Mouse (Mus musculus) splenic B cell, adult 2 months (primary cell): ENCODE measurements around the gene Chrm3.
A peak's percentile ranks its signal among the peaks of the same experiment; 100 is the strongest.
"Not testable (repeated sequence)": the region's sequence is repeated elsewhere in the genome, so short reads cannot be mapped to it uniquely, and the experiment has no call there.

Source experiments
- DNase-seq: peaks from one replicate; pipeline ENCODE4 v3.0.0-alpha.2; 2011; ENCODE audit warnings: low read depth, low spot score
- H3K27me3 ChIP-seq: 2 replicates; pipeline ENCODE4 v1.6.1; 2012; ENCODE audit warnings: mild to moderate bottlenecking, low read length, moderate library complexity, mixed read lengths; ENCODE audit not compliant: control insufficient read depth, poor library complexity, insufficient read depth, severe bottlenecking
- H3K36me3 ChIP-seq: 2 replicates; pipeline ENCODE4 v1.6.1; 2012; ENCODE audit warnings: mild to moderate bottlenecking, low read length, moderate library complexity, mixed read lengths; ENCODE audit not compliant: control insufficient read depth, poor library complexity, insufficient read depth, severe bottlenecking

Chrm3 gene

GRCm38 (mm10) chr13:9889954-9890353 is 470.7 kb downstream of the Chrm3 start:
- no peak for DNase-seq
- no peaks in the 10 kb centered on the region for H3K36me3 ChIP-seq
- H3K27me3 ChIP-seq: no peaks in the 10 kb centered on the region; the same call in 1 of the 2 replicates

- Histone ChIP-seq H3K36me3 (no peaks in the 10 kb centered on the region), H3K27me3 (no peaks in the 10 kb centered on the region; the same call in 1 of the 2 replicates)
- DNase-seq: no peak
These were observed 472.4 kb downstream of the Chrm3 start for GRCm38 (mm10) chr13:9888284-9888683.

GRCm38 (mm10) chr13:9887261-9887660 is 473.4 kb downstream of the Chrm3 start:
- Histone ChIP-seq H3K36me3 (no peaks in the 10 kb centered on the region), H3K27me3 (no peaks in the 10 kb centered on the region; the same call in 1 of the 2 replicates)
- no peak for DNase-seq

GRCm38 (mm10) chr13:9886465-9887135 is 474.0 kb downstream of the Chrm3 start:
- no peaks in the 10 kb centered on the region for H3K36me3 ChIP-seq
- no peaks in the 10 kb centered on the region; the same call in 1 of the 2 replicates for H3K27me3 ChIP-seq
- no peak for DNase-seq

GRCm38 (mm10) chr13:9882362-9883282 is 478.0 kb downstream of the Chrm3 start:
- DNase-seq: peak; percentile 73
- no peaks in the 10 kb centered on the region; the same call in 1 of the 2 replicates for H3K27me3 ChIP-seq
- H3K36me3 ChIP-seq: no peaks in the 10 kb centered on the region

- H3K27me3 ChIP-seq: no peaks in the 10 kb centered on the region; the same call in 1 of the 2 replicates
- no peaks in the 10 kb centered on the region for H3K36me3 ChIP-seq
- DNase-seq: no peak
These were observed 478.7 kb downstream of the Chrm3 start for GRCm38 (mm10) chr13:9881930-9882329.

- Histone ChIP-seq H3K36me3 (no peaks in the 10 kb centered on the region), H3K27me3 (no peaks in the 10 kb centered on the region)
- DNase-seq: no peak
These were observed 480.2 kb downstream of the Chrm3 start for GRCm38 (mm10) chr13:9880401-9880800.

- no peak for DNase-seq
These were observed 482.0 kb downstream of the Chrm3 start for GRCm38 (mm10) chr13:9878596-9879010.

GRCm38 (mm10) chr13:9873377-9873776 is 487.3 kb downstream of the Chrm3 start:
- Histone ChIP-seq H3K27me3 (no peaks in the 10 kb centered on the region), H3K36me3 (no peaks in the 10 kb centered on the region)
- peak; percentile 13 for DNase-seq

More at GRCm38 (mm10) chr13:9878596-9879010, 482.0 kb downstream of the Chrm3 start:
- H3K27me3 ChIP-seq: no peaks in the 10 kb centered on the region
- H3K36me3 ChIP-seq: no peaks in the 10 kb centered on the region

GRCm38 (mm10) chr13:9866161-9866560 is 494.5 kb downstream of the Chrm3 start:
- no peaks in the 10 kb centered on the region for H3K36me3 ChIP-seq
- no peaks in the 10 kb centered on the region for H3K27me3 ChIP-seq
- no peak for DNase-seq

- Histone ChIP-seq H3K36me3 (no peaks in the 10 kb centered on the region), H3K27me3 (no peaks in the 10 kb centered on the region)
- no peak for DNase-seq
These were observed 513.1 kb downstream of the Chrm3 start for GRCm38 (mm10) chr13:9847515-9847914.

- Histone ChIP-seq H3K27me3 (no peaks in the 10 kb centered on the region), H3K36me3 (no peaks in the 10 kb centered on the region)
- peak; percentile 72 for DNase-seq
These were observed 513.9 kb downstream of the Chrm3 start for GRCm38 (mm10) chr13:9846543-9847434.

- H3K27me3 ChIP-seq, H3K36me3 ChIP-seq: not testable (repeated sequence)
- peak; percentile 75 for DNase-seq
These were observed 526.4 kb downstream of the Chrm3 start for GRCm38 (mm10) chr13:9834146-9834679.

GRCm38 (mm10) chr13:9826227-9826626 is 534.4 kb downstream of the Chrm3 start:
- DNase-seq: peak; percentile 58
- H3K27me3 ChIP-seq: no peaks in the 10 kb centered on the region
- H3K36me3 ChIP-seq: no peaks in the 10 kb centered on the region
